Mouse (Mus musculus) neural tube, embryonic 15.5 days (tissue): Measurements from ENCODE around the gene Zfp692. TPM values are rescaled to one million over a fixed set of nuclear protein-coding genes. Genes with fewer than 3 reads are reported as not detected.

Source experiments
- ATAC-seq: fragments of 200-750 bp; cut with Nextera tagmentation; 2 replicates; pipeline ENCODE4 v1.8.0; 2017; ENCODE audit warnings: mild to moderate bottlenecking, moderate TSS enrichment, moderate library complexity; ENCODE audit not compliant: low FRiP score
- H3K27ac ChIP-seq: fragments of 300-500 bp; sonication (generic); replicated peaks from 2 replicates; pipeline ENCODE4 v1.5.1; 2015; ENCODE audit warnings: mild to moderate bottlenecking, inconsistent platforms
- H3K27me3 ChIP-seq: fragments of 300-500 bp; sonication (generic); replicated peaks from 2 replicates; pipeline ENCODE4 v1.6.1; 2015; ENCODE audit warnings: inconsistent platforms
- H3K36me3 ChIP-seq: fragments of 300-500 bp; sonication (generic); 2 replicates; pipeline ENCODE4 v1.6.1; 2015; ENCODE audit warnings: inconsistent platforms
- H3K4me1 ChIP-seq: fragments of 300-500 bp; sonication (generic); 2 replicates; pipeline ENCODE4 v1.6.1; 2015; ENCODE audit warnings: inconsistent platforms
- H3K4me2 ChIP-seq: fragments of 300-500 bp; sonication (generic); 2 replicates; pipeline ENCODE4 v1.6.1; 2015; ENCODE audit warnings: inconsistent platforms, mild to moderate bottlenecking, moderate library complexity
- H3K4me3 ChIP-seq: fragments of 300-500 bp; sonication (generic); replicated peaks from 2 replicates; pipeline ENCODE4 v1.5.1; 2015; ENCODE audit warnings: mild to moderate bottlenecking, inconsistent platforms
- H3K9ac ChIP-seq: fragments of 300-500 bp; sonication (generic); replicated peaks from 2 replicates; pipeline ENCODE4 v1.6.1; 2015; ENCODE audit warnings: mild to moderate bottlenecking, inconsistent platforms
- H3K9me3 ChIP-seq: fragments of 300-500 bp; sonication (generic); replicated peaks from 2 replicates; pipeline ENCODE4 v1.6.1; 2016; ENCODE audit warnings: inconsistent platforms
- WGBS: fragments of 180-500 bp; shearing (Covaris S2); methylation state at CpG from one replicate; pipeline ENCODE4 v1.1.7; 2015; ENCODE audit warnings: mixed read lengths; 5-methylcytosine and 5-hydroxymethylcytosine counted together
- polyA plus RNA-seq: library from polyadenylated mRNA; unstranded; fragments of >200 nt; fragmentation: Nextera tagmentation; extraction: Ambion mirVana; gene quantifications from 2 replicates; pipeline ENCODE4 v1.2.1, GENCODE M21; 2015

Zfp692 gene
- polyA plus RNA-seq, 1 experiment from 2014 or later = 33.3 TPM

- no peaks in the 10 kb centered on the region for H3K27me3 ChIP-seq
- H3K4me2 ChIP-seq = peak overlapping the region; percentile 92
- H3K9me3 ChIP-seq = no peaks in the 10 kb centered on the region
- H3K4me1 ChIP-seq = peaks cover 55% of the 10 kb centered on the region
- 0 out of 2 replicates have a peak, but pooled peaks have one; percentile 11 for ATAC-seq
- H3K27ac ChIP-seq = peak overlapping the region; percentile 81; the same call in 1 of the 2 replicates
- peaks cover 30% of the 10 kb centered on the region for H3K36me3 ChIP-seq
- peak overlapping the region; percentile 91 for H3K4me3 ChIP-seq
- 23% methylated on average over 10 of the region's 10 CpGs for WGBS
- H3K9ac ChIP-seq = peak overlapping the region; percentile 86
Observed at GRCm38 (mm10) chr11:58331149-58331495, 24.3 kb downstream of the Zfp692 start.

DNA sequence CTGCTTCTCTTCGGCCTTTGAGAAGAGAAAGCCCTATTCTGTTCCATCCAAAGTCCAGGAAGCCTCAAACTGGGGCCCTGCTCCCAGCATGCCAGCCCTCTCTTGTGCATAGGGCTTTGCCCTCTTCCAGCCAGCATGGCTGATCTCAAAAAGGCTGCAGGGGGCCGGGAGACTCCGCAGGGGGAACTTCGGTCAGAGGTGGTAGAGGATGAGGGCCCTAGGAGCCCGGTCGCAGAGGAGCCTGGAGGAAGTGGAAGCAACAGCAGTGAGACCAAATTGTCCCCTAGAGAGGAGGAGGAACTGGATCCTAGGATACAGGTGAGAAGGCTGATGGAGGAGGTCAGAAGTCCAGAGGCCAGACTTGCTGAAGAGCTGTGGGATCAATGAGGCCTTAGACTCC, 24.7 kb downstream of the Zfp692 start:
- no peak for ATAC-seq

GRCm38 (mm10) chr11:58334746-58335145, 27.9 kb downstream of the Zfp692 start:
- no peak overlapping the region for H3K4me3 ChIP-seq
- no peak for ATAC-seq
- no peak overlapping the region for H3K27ac ChIP-seq
- H3K27me3 ChIP-seq = no peaks in the 10 kb centered on the region
- peaks cover 47% of the 10 kb centered on the region for H3K36me3 ChIP-seq
- WGBS = 74% methylated on average over 3 of the region's 3 CpGs
- no peaks in the 10 kb centered on the region for H3K9me3 ChIP-seq
- H3K9ac ChIP-seq = no peak overlapping the region
- H3K4me1 ChIP-seq = peaks cover 41% of the 10 kb centered on the region
- H3K4me2 ChIP-seq = no peak overlapping the region

More for the DNA sequence above, 24.7 kb downstream of the Zfp692 start:
- Histone ChIP-seq H3K4me2 (peak overlapping the region; percentile 92), H3K4me3 (peak overlapping the region; percentile 91), H3K27ac (no peak overlapping the region), H3K9me3 (no peaks in the 10 kb centered on the region), H3K27me3 (no peaks in the 10 kb centered on the region), H3K4me1 (peaks cover 55% of the 10 kb centered on the region), H3K36me3 (peaks cover 33% of the 10 kb centered on the region), H3K9ac (peak overlapping the region; percentile 86; the same call in 1 of the 2 replicates)
- 92% methylated on average over 6 of the region's 6 CpGs for WGBS

GRCm38 (mm10) chr11:58346745-58347144, 39.9 kb downstream of the Zfp692 start:
- no peak for ATAC-seq
- Histone ChIP-seq H3K9ac (no peak overlapping the region), H3K4me1 (no peaks in the 10 kb centered on the region), H3K4me2 (no peak overlapping the region), H3K27ac (no peak overlapping the region), H3K36me3 (peaks cover 56% of the 10 kb centered on the region), H3K27me3 (no peaks in the 10 kb centered on the region), H3K4me3 (no peak overlapping the region), H3K9me3 (no peaks in the 10 kb centered on the region)
- WGBS = 97% methylated on average over 4 of the region's 4 CpGs

GRCm38 (mm10) chr11:58350628-58351027, 43.8 kb downstream of the Zfp692 start:
- Histone ChIP-seq H3K27ac (no peak overlapping the region), H3K36me3 (peaks cover 30% of the 10 kb centered on the region), H3K27me3 (no peaks in the 10 kb centered on the region), H3K4me1 (no peaks in the 10 kb centered on the region), H3K9me3 (no peaks in the 10 kb centered on the region), H3K4me3 (no peak overlapping the region), H3K9ac (no peak overlapping the region), H3K4me2 (no peak overlapping the region)
- WGBS = 74% methylated on average over 4 of the region's 4 CpGs
- ATAC-seq = no peak

DNA sequence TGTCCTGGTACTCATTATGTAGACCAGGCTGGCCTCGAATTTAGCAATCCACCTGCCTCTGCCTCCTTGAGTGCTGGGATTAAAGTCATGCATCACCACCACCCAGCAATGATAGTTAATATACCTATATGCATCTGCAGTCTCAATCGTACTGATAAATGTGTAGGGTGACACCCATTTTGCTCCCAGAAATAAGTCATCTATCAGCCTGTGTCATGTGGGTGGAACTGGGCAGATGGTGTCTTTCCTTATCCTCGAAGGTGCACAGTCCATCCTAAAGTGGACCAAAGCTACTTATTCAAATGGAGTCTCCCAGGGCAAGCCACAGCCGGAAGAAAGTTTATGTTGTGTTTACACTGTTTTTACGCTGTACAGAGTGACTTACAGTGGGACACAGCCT, 44.3 kb downstream of the Zfp692 start:
- no peak for ATAC-seq
- H3K9ac ChIP-seq = no peak overlapping the region
- WGBS = 89% methylated on average over 5 of the region's 5 CpGs

GRCm38 (mm10) chr11:58352681-58353548, 46.0 kb downstream of the Zfp692 start:
- no peak for ATAC-seq
- Histone ChIP-seq H3K9ac (no peak overlapping the region), H3K36me3 (0 out of 2 replicates have a peak, but pooled peaks cover 8% of the 10 kb centered on the region), H3K9me3 (no peaks in the 10 kb centered on the region), H3K4me1 (no peaks in the 10 kb centered on the region), H3K27ac (no peak overlapping the region), H3K27me3 (no peaks in the 10 kb centered on the region), H3K4me2 (no peak overlapping the region), H3K4me3 (no peak overlapping the region)
- 67% methylated on average over 7 of the region's 7 CpGs for WGBS

More for the DNA sequence above, 44.3 kb downstream of the Zfp692 start:
- H3K9me3 ChIP-seq = no peaks in the 10 kb centered on the region
- no peaks in the 10 kb centered on the region for H3K4me1 ChIP-seq
- peaks cover 25% of the 10 kb centered on the region for H3K36me3 ChIP-seq
- H3K4me2 ChIP-seq = no peak overlapping the region
- no peak overlapping the region for H3K27ac ChIP-seq
- no peak overlapping the region for H3K4me3 ChIP-seq
- no peaks in the 10 kb centered on the region for H3K27me3 ChIP-seq

DNA sequence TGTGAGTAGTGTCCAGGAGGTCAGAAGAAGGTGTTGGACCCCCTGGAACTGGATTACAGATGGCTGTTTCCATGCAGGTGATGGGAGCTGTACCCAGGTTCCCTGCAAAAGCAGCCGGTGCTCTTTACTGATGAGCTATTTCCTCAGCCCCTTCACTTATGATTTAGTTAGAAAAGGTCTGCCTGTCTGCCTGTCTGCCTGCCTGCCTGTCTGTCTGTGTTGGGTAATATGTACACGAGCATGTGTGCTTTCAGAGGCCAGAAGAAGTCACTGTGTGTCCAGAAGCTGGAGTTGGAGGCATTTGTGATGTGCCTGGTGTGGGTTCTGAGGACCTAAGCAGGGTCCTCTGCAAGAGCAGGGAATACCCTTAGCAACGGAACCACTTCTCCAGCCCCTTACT, 46.8 kb downstream of the Zfp692 start:
- Histone ChIP-seq H3K27ac (no peak overlapping the region), H3K27me3 (no peaks in the 10 kb centered on the region), H3K4me2 (no peak overlapping the region), H3K9ac (no peak overlapping the region), H3K4me1 (no peaks in the 10 kb centered on the region), H3K9me3 (no peaks in the 10 kb centered on the region), H3K36me3 (0 out of 2 replicates have a peak, but pooled peaks cover 4% of the 10 kb centered on the region), H3K4me3 (no peak overlapping the region)
- ATAC-seq = no peak
- whole genome bisulfite sequencing = 78% methylated on average over 3 of the region's 3 CpGs

DNA sequence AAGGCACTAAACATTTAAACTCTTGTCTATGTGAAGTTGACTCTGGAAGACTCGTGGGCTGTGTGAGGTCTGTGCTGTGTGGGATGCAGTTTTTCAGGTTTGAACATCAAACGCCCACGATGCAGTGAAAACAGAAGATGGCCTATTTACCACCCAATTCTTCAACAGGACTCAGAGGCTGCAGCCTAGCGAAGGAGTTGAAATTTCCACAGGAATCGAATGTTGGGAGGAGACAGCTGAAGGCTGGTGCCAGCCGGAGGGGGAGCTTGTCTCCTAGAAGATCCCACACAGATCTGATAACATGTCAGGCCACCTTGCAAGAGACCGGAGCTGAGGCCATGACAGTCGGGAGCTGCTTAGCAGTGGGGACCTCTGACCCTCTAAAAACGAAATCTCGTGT, 47.6 kb downstream of the Zfp692 start:
- Histone ChIP-seq H3K27ac (no peak overlapping the region), H3K9me3 (no peaks in the 10 kb centered on the region), H3K36me3 (0 out of 2 replicates have a peak, but pooled peaks cover 1% of the 10 kb centered on the region), H3K27me3 (no peaks in the 10 kb centered on the region), H3K9ac (no peak overlapping the region), H3K4me3 (no peak overlapping the region), H3K4me1 (no peaks in the 10 kb centered on the region), H3K4me2 (no peak overlapping the region)
- no peak for ATAC-seq
- 76% methylated on average over 10 of the region's 10 CpGs for WGBS

- no peaks in the 10 kb centered on the region for H3K27me3 ChIP-seq
- no peak overlapping the region for H3K9ac ChIP-seq
- H3K4me2 ChIP-seq = no peak overlapping the region
- no peaks in the 10 kb centered on the region for H3K36me3 ChIP-seq
- no peak overlapping the region for H3K4me3 ChIP-seq
- no peaks in the 10 kb centered on the region for H3K4me1 ChIP-seq
- ATAC-seq = no peak
- 78% methylated on average over 3 of the region's 3 CpGs for WGBS
- no peak overlapping the region for H3K27ac ChIP-seq
- no peaks in the 10 kb centered on the region for H3K9me3 ChIP-seq
Observed at GRCm38 (mm10) chr11:58354927-58355326, 48.1 kb downstream of the Zfp692 start.

DNA sequence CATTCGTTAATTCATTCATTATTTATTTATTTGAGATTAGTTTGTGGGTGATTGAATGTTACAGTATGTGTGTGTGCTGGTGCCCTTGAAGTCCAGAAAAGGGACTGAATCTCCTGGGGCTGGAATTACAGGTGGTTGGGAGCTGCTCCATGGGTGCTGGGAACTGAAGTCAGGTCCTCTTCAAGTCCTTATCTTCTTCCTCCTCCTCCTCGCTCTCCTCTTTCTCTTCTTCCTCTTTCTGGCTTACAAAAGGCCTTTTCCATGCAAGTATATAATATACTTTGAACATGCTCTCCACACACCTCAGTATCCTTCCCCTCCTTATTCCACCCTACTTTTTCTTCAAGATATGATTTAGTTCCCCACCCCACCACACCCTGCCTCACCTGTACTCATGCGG, 50.2 kb downstream of the Zfp692 start:
- Histone ChIP-seq H3K27me3 (no peaks in the 10 kb centered on the region), H3K4me1 (no peaks in the 10 kb centered on the region), H3K9me3 (no peaks in the 10 kb centered on the region), H3K4me2 (no peak overlapping the region), H3K36me3 (no peaks in the 10 kb centered on the region), H3K4me3 (no peak overlapping the region), H3K27ac (no peak overlapping the region), H3K9ac (no peak overlapping the region)
- ATAC-seq = no peak
- WGBS = 88% methylated on average over 3 of the region's 3 CpGs

DNA sequence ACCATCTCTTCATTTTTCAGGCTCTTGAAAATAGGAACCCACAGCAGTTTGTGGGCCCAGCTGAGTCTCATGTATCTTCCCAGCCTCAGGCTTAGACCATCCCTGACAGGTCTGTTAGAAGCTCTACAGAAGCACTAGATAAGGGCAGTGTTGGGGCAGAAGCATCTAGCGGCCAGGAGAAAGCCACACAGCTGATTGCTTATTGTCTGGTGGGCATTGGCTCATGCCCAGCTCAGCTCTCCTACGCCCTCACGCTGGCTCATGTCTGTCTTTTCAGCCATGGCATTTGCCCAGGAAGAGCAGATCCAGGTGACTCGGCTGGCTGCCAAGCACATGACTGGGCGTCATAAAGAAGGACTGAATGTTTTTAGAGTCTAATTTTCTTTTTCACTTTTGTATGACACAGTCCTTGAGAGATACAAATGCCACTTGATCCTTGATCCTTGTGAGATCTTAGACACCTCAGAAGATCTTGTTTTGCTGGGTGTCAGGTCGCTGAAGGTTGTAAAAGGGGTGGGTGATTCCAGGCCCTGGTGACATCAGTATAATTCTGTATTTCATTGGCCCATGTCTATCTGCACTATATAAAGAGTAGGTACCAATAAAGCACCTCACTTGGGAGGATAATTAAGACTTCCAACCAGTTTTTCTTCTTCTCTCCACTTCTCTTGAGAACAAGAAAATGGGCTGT, 51.1 kb downstream of the Zfp692 start:
- Histone ChIP-seq H3K27ac (no peak overlapping the region), H3K9me3 (no peaks in the 10 kb centered on the region), H3K9ac (no peak overlapping the region), H3K4me3 (no peak overlapping the region), H3K4me1 (no peaks in the 10 kb centered on the region), H3K4me2 (no peak overlapping the region), H3K36me3 (no peaks in the 10 kb centered on the region), H3K27me3 (no peaks in the 10 kb centered on the region)
- WGBS = 89% methylated on average over 6 of the region's 6 CpGs
- ATAC-seq = no peak
